Mouse (Mus musculus) midbrain, embryonic 16.5 days (tissue): ENCODE measurements at regions not wholly inside any gene's neighbourhood (a gene's known extent, or its start where the extent isn't known, plus 50 kb on each side); places are given as distances from the start of the nearest gene placed in this dataset.

Experiments used
- ATAC-seq: fragments of 200-750 bp; cut with Nextera tagmentation; 2 replicates; pipeline ENCODE4 v1.8.0; 2017; ENCODE audit warnings: moderate TSS enrichment
- H3K27ac ChIP-seq: fragments of 300-500 bp; sonication (generic); 2 replicates; pipeline ENCODE4 v1.5.1; 2014; ENCODE audit warnings: mild to moderate bottlenecking, low read length, mixed read lengths
- H3K27me3 ChIP-seq: fragments of 300-500 bp; sonication (generic); 2 replicates; pipeline ENCODE4 v1.6.1; 2014; ENCODE audit warnings: low read depth, low read length, mixed read lengths; ENCODE audit not compliant: control insufficient read depth, insufficient read depth
- H3K36me3 ChIP-seq: fragments of 300-500 bp; sonication (generic); 2 replicates; pipeline ENCODE4 v1.6.1; 2014; ENCODE audit warnings: mild to moderate bottlenecking, low read length, moderate library complexity, mixed read lengths; ENCODE audit not compliant: control insufficient read depth, insufficient read depth
- H3K4me1 ChIP-seq: fragments of 300-500 bp; sonication (generic); 2 replicates; pipeline ENCODE4 v1.6.1; 2014; ENCODE audit warnings: mild to moderate bottlenecking, low read length, mixed read lengths; ENCODE audit not compliant: control insufficient read depth, insufficient read depth
- H3K4me2 ChIP-seq: fragments of 300-500 bp; sonication (generic); 2 replicates; pipeline ENCODE4 v1.6.1; 2014; ENCODE audit warnings: mild to moderate bottlenecking, low read length, mixed read lengths
- H3K4me3 ChIP-seq: fragments of 300-500 bp; sonication (generic); 2 replicates; pipeline ENCODE4 v1.5.1; 2014; ENCODE audit warnings: low read depth, mild to moderate bottlenecking, low read length, moderate library complexity, mixed read lengths
- H3K9ac ChIP-seq: fragments of 300-500 bp; sonication (generic); 2 replicates; pipeline ENCODE4 v1.6.1; 2014; ENCODE audit warnings: low read depth, low read length, mixed read lengths
- H3K9me3 ChIP-seq: fragments of 300-500 bp; sonication (generic); replicated peaks from 2 replicates; pipeline ENCODE4 v1.6.1; 2014; ENCODE audit warnings: mild to moderate bottlenecking, low read length, mixed read lengths; ENCODE audit not compliant: control insufficient read depth, poor library complexity, severe bottlenecking
- WGBS: fragments of 180-500 bp; shearing (Covaris S2); extraction: QIAGEN DNeasy Blood & Tissue Kit; methylation state at CpG from one replicate; pipeline ENCODE4 v1.1.7; 2014; 5-methylcytosine and 5-hydroxymethylcytosine counted together

GRCm38 (mm10) chr13:110569180-110569512, 174.3 kb downstream of the Plk2 start:
- Histone ChIP-seq H3K36me3 (no peaks in the 10 kb centered on the region), H3K27me3 (no peaks in the 10 kb centered on the region), H3K27ac (no peak overlapping the region), H3K4me3 (no peak overlapping the region), H3K4me1 (peaks cover 4% of the 10 kb centered on the region), H3K9me3 (no peaks in the 10 kb centered on the region), H3K4me2 (no peak overlapping the region), H3K9ac (no peak overlapping the region)
- ATAC-seq: no peak
- WGBS: 90% methylated on average over 2 of the region's 2 CpGs

- ATAC-seq: no peak
- Histone ChIP-seq H3K4me3 (no peak overlapping the region), H3K9me3 (no peaks in the 10 kb centered on the region), H3K9ac (no peak overlapping the region), H3K27me3 (no peaks in the 10 kb centered on the region), H3K4me1 (peaks cover 14% of the 10 kb centered on the region), H3K4me2 (no peak overlapping the region), H3K36me3 (no peaks in the 10 kb centered on the region), H3K27ac (no peak overlapping the region)
Measured at GRCm38 (mm10) chr13:110570386-110570785, 175.5 kb downstream of the Plk2 start.

GRCm38 (mm10) chr13:110573360-110574065, 178.7 kb downstream of the Plk2 start:
- Histone ChIP-seq H3K27me3 (no peaks in the 10 kb centered on the region), H3K4me2 (0 out of 2 replicates have a peak overlapping the region, but pooled peaks have one; percentile 7), H3K9ac (peak overlapping the region; percentile 6; the same call in 1 of the 2 replicates), H3K9me3 (no peaks in the 10 kb centered on the region), H3K4me3 (no peak overlapping the region), H3K27ac (peak overlapping the region; percentile 73), H3K4me1 (peaks cover 17% of the 10 kb centered on the region), H3K36me3 (no peaks in the 10 kb centered on the region)
- ATAC-seq: peak; percentile 77
- WGBS: 28% methylated on average over 7 of the region's 7 CpGs

GRCm38 (mm10) chr13:110574764-110575471, 180.1 kb downstream of the Plk2 start:
- Histone ChIP-seq H3K9ac (no peak overlapping the region), H3K4me1 (peaks cover 17% of the 10 kb centered on the region), H3K36me3 (no peaks in the 10 kb centered on the region), H3K27me3 (no peaks in the 10 kb centered on the region), H3K27ac (peak overlapping the region; percentile 73), H3K4me2 (no peak overlapping the region), H3K9me3 (no peaks in the 10 kb centered on the region), H3K4me3 (no peak overlapping the region)
- WGBS: 54% methylated on average over 6 of the region's 6 CpGs
- 0 out of 2 replicates have a peak, but pooled peaks have one; percentile 43 for ATAC-seq

GRCm38 (mm10) chr13:110578159-110578558, 183.3 kb downstream of the Plk2 start:
- H3K36me3 ChIP-seq: no peaks in the 10 kb centered on the region
- no peaks in the 10 kb centered on the region for H3K27me3 ChIP-seq
- no peak overlapping the region for H3K4me2 ChIP-seq
- WGBS: 81% methylated on average over 7 of the region's 7 CpGs
- H3K27ac ChIP-seq: no peak overlapping the region
- no peak overlapping the region for H3K9ac ChIP-seq
- H3K4me1 ChIP-seq: peaks cover 17% of the 10 kb centered on the region
- no peak for ATAC-seq
- no peak overlapping the region for H3K4me3 ChIP-seq
- no peaks in the 10 kb centered on the region for H3K9me3 ChIP-seq

- Histone ChIP-seq H3K9me3 (no peaks in the 10 kb centered on the region), H3K4me1 (peaks cover 5% of the 10 kb centered on the region), H3K4me3 (no peak overlapping the region), H3K27me3 (no peaks in the 10 kb centered on the region), H3K36me3 (no peaks in the 10 kb centered on the region), H3K4me2 (no peak overlapping the region), H3K9ac (no peak overlapping the region), H3K27ac (no peak overlapping the region)
- no peak for ATAC-seq
- WGBS: 80% methylated on average over 4 of the region's 4 CpGs
Measured at GRCm38 (mm10) chr13:110580166-110580565, 185.3 kb downstream of the Plk2 start.

GRCm38 (mm10) chr13:110580570-110580969, 185.7 kb downstream of the Plk2 start:
- Histone ChIP-seq H3K4me3 (no peak overlapping the region), H3K36me3 (no peaks in the 10 kb centered on the region), H3K27ac (no peak overlapping the region), H3K9me3 (no peaks in the 10 kb centered on the region), H3K9ac (no peak overlapping the region), H3K4me2 (no peak overlapping the region), H3K27me3 (no peaks in the 10 kb centered on the region), H3K4me1 (peaks cover 1% of the 10 kb centered on the region; the same call in 1 of the 2 replicates)
- WGBS: 73% methylated on average over 5 of the region's 5 CpGs
- no peak for ATAC-seq

GRCm38 (mm10) chr13:110584765-110585164, 189.9 kb downstream of the Plk2 start:
- no peak overlapping the region for H3K4me3 ChIP-seq
- ATAC-seq: no peak
- 66% methylated on average over 10 of the region's 10 CpGs for WGBS
- no peak overlapping the region for H3K27ac ChIP-seq
- H3K9ac ChIP-seq: no peak overlapping the region
- no peaks in the 10 kb centered on the region for H3K9me3 ChIP-seq
- no peaks in the 10 kb centered on the region for H3K27me3 ChIP-seq
- no peaks in the 10 kb centered on the region for H3K36me3 ChIP-seq
- no peaks in the 10 kb centered on the region for H3K4me1 ChIP-seq
- no peak overlapping the region for H3K4me2 ChIP-seq

- Histone ChIP-seq H3K27me3 (no peaks in the 10 kb centered on the region), H3K27ac (no peak overlapping the region), H3K4me3 (no peak overlapping the region), H3K4me1 (no peaks in the 10 kb centered on the region), H3K9me3 (no peaks in the 10 kb centered on the region), H3K36me3 (no peaks in the 10 kb centered on the region), H3K4me2 (no peak overlapping the region), H3K9ac (no peak overlapping the region)
- 95% methylated on average over 3 of the region's 3 CpGs for WGBS
- ATAC-seq: no peak
Measured at GRCm38 (mm10) chr13:110594630-110595029, 199.8 kb downstream of the Plk2 start.
